Mouse (Mus musculus) thymus, adult 18-20 months (tissue): ENCODE results near the gene Gm3402.
"Not testable (repeated sequence)": the region's sequence is repeated elsewhere in the genome, so short reads cannot be mapped to it uniquely, and the experiment has no call there.

ENCODE experiments used
- DNase-seq, 2 experiments: peaks; one replicate each; pipeline ENCODE4 v3.0.0; 2022; ENCODE audit warnings: mixed read lengths in 2 of 2

Gene Gm3402

GRCm38 (mm10) chr5:146513823-146514222 is at the start of gene Gm3402:
Gene Gm3402 (plus strand): TSS chr5:146514123.
- not testable (repeated sequence) for DNase-seq

GRCm38 (mm10) chr5:146466663-146467062 is 47.3 kb upstream of the Gm3402 start:
- DNase-seq, result no peak

GRCm38 (mm10) chr5:146468311-146468710 is 45.6 kb upstream of the Gm3402 start:
- no peak for DNase-seq

GRCm38 (mm10) chr5:146470821-146471220 is 43.1 kb upstream of the Gm3402 start:
- no peak for DNase-seq

GRCm38 (mm10) chr5:146471311-146471710 is 42.6 kb upstream of the Gm3402 start:
- no peak for DNase-seq

GRCm38 (mm10) chr5:146471821-146472220 is 42.1 kb upstream of the Gm3402 start:
- DNase-seq, result no peak

GRCm38 (mm10) chr5:146479564-146479963 is 34.4 kb upstream of the Gm3402 start:
- DNase-seq, result not testable (repeated sequence)

- DNase-seq, result not testable (repeated sequence)
Observed at GRCm38 (mm10) chr5:146481665-146482064, 32.3 kb upstream of the Gm3402 start, which contains the start of gene Gm6408. Gene Gm6408 (plus strand): TSS chr5:146481965.

GRCm38 (mm10) chr5:146488959-146489358 is 25.0 kb upstream of the Gm3402 start:
- not testable (repeated sequence) for DNase-seq

GRCm38 (mm10) chr5:146491063-146491462 is 22.9 kb upstream of the Gm3402 start, which contains the start of gene Gm6370:
Gene Gm6370 (plus strand): TSS chr5:146491363.
- not testable (repeated sequence) for DNase-seq

- not testable (repeated sequence) for DNase-seq
Observed at GRCm38 (mm10) chr5:146502099-146502498, 11.8 kb upstream of the Gm3402 start, which contains the start of gene 4930449I24Rik. Gene 4930449I24Rik (plus strand): TSS chr5:146502399.

GRCm38 (mm10) chr5:146525501-146525900 is 11.6 kb downstream of the Gm3402 start, which contains the start of gene Gm3404:
Gene Gm3404 (plus strand): TSS chr5:146525801.
- DNase-seq, result not testable (repeated sequence)

GRCm38 (mm10) chr5:146537347-146537746 is 23.4 kb downstream of the Gm3402 start, which contains the start of gene Gm3409:
Gene Gm3409 (plus strand): TSS chr5:146537647.
- not testable (repeated sequence) for DNase-seq

- not testable (repeated sequence) for DNase-seq
Observed at GRCm38 (mm10) chr5:146555836-146556235, 41.9 kb downstream of the Gm3402 start, which contains the start of gene Gm3415. Gene Gm3415 (plus strand): TSS chr5:146556136.

GRCm38 (mm10) chr5:146564259-146564658 is 50.3 kb downstream of the Gm3402 start:
- no peak for DNase-seq
